Mouse (Mus musculus): ENCODE data around the gene Uncx.

- TF ChIP-seq POLR2AphosphoS2 (IDR thresholded peaks at IDR 0.05; ENCODE audit: low read depth, low read length) (no peak), CHD1 (IDR thresholded peaks at IDR 0.05; ENCODE audit: low read depth, low read length) (no peak), NELFE (IDR thresholded peaks at IDR 0.05; ENCODE audit: low read depth, low read length) (no peak), CTCF (conservative IDR thresholded peaks at IDR 0.05 in 1 of 2, IDR thresholded peaks at IDR 0.05 in 1 of 2; ENCODE audit: low read depth in 2 of 2, low read length in 2 of 2) (no peak), ZC3H11A (IDR thresholded peaks at IDR 0.05; ENCODE audit: low read depth, low read length) (no peak)
These were observed 48.7 kb downstream of the Uncx start for GRCm38 (mm10) chr5:139592011-139592410.

All from CH12.LX (cell line).